Mouse (Mus musculus) brain, embryonic 18.5 days (tissue): ENCODE results near the gene Tdpoz1.
"Not testable (repeated sequence)": the region's sequence is repeated elsewhere in the genome, so short reads cannot be mapped to it uniquely, and the experiment has no call there.

Experiments used
- DNase-seq: peaks from one replicate; pipeline ENCODE4 v3.0.0-alpha.2; 2012; ENCODE audit warnings: low read depth, low spot score

Tdpoz1 gene

GRCm38 (mm10) chr3:93676210-93676609, at the start of gene Tdpoz1:
TSS of gene Tdpoz1 (minus strand) at chr3:93676310.
- not testable (repeated sequence) for DNase-seq

DNA sequence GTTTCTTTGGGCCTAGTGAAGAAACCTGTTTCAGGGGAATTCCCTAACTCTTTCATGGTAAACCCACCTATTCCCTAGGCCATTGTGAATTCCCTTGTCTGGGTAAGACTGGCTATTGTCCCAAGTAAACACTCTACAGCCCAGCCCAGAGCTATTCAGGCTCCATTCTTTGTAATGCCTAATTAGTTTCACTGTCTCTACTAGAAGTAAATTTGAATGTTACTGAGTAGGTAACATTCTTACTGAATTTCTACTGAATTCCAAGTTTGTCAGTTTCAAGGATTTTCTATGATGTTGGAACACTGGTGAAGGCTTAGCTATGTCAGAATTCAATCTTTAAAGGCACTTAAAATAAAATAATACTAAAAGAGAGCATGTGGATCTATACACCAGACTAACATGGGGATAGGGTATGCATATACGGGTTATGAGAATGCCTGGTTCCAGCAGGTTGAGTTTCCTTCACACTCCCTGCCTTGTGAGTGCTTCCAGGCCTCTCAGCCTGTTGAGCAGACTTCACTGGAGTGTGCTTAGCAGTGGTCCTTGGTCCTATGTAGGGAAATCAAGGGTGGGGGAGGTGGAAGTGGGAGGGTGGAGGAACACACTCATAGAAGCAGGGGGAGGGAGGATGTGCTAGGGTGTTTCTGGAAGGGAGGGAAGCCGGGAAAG, 33.0 kb upstream of the Tdpoz1 start:
- DNase-seq: not testable (repeated sequence)

- DNase-seq: not testable (repeated sequence)
Measured at GRCm38 (mm10) chr3:93692970-93693369, 16.9 kb upstream of the Tdpoz1 start, which contains the start of gene Gm37596. TSS of gene Gm37596 (minus strand) at chr3:93693070.

GRCm38 (mm10) chr3:93670805-93671503, 5.2 kb downstream of the Tdpoz1 start:
- not testable (repeated sequence) for DNase-seq

DNA sequence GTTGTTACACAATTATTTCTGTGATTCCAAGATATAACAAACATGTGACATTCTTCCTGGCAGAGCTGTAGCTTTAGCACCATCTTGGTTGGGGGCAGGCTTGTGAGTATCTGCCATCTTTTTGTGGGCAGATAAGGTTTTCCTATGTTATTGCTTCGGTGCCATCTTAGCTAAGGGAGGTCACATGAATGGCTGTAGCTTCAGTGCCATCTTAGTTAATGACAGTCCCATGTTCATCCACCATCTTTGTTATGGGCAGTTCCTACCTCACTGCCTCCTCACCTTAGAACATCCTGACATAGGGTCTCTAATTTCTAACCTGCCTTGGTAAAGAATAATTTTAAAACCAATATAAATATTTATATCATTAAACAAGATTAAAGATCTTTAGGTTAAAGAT, 21.9 kb downstream of the Tdpoz1 start:
- DNase-seq: no peak

- DNase-seq: no peak
Measured at GRCm38 (mm10) chr3:93652586-93652985, 23.5 kb downstream of the Tdpoz1 start, which contains the start of gene Tdpoz2. TSS of gene Tdpoz2 (minus strand) at chr3:93652686.

- not testable (repeated sequence) for DNase-seq
Measured at GRCm38 (mm10) chr3:93630917-93631714, 45.0 kb downstream of the Tdpoz1 start.
